Mouse (Mus musculus) cerebellum, adult 2 months (tissue): Measurements from ENCODE around the gene Ubqln4. TPM values are rescaled to one million over a fixed set of nuclear protein-coding genes. Genes with fewer than 3 reads are reported as not detected.
A peak's percentile ranks its signal among the peaks of the same experiment; 100 is the strongest.

Source experiments
- DNase-seq, 2 experiments: peaks; one replicate each; pipeline ENCODE4 v3.0.0; 2021
- H3K27ac ChIP-seq: fragments of 200-500 bp; 2 replicates; pipeline ENCODE4 v1.5.1; 2012; ENCODE audit warnings: low read length, control low read depth, inconsistent platforms; ENCODE audit not compliant: insufficient read depth
- H3K27me3 ChIP-seq: fragments of 200-500 bp; 2 replicates; pipeline ENCODE4 v1.6.1; 2012; ENCODE audit warnings: inconsistent platforms, mild to moderate bottlenecking, low read length, moderate library complexity; ENCODE audit not compliant: control insufficient read depth, insufficient read depth
- H3K4me1 ChIP-seq: fragments of 200-500 bp; 2 replicates; pipeline ENCODE4 v1.6.1; 2011; ENCODE audit warnings: low read length; ENCODE audit not compliant: control insufficient read depth, insufficient read depth
- H3K4me3 ChIP-seq: fragments of 200-500 bp; replicated peaks from 2 replicates; pipeline ENCODE3; 2011; ENCODE audit warnings: mild to moderate bottlenecking, low read depth, low read length, control low read depth; ENCODE audit not compliant: insufficient read depth
- CTCF ChIP-seq: fragments of 200-500 bp; IDR thresholded peaks from 2 replicates; pipeline ENCODE4 v1.5.1; 2011; ENCODE audit warnings: low read depth, mild to moderate bottlenecking, control low read depth, low read length, moderate library complexity, borderline replicate concordance; ENCODE audit not compliant: insufficient read depth
- POLR2A ChIP-seq: fragments of 200-500 bp; IDR thresholded peaks from 2 replicates; pipeline ENCODE4 v1.6.1; 2011; ENCODE audit warnings: low read length, control low read depth, borderline replicate concordance; ENCODE audit not compliant: insufficient read depth
- WGBS: fragments of 180-500 bp; shearing (Covaris S2); methylation state at CpG from one replicate; pipeline ENCODE4 v1.1.7; 2018; 5-methylcytosine and 5-hydroxymethylcytosine counted together
- polyA plus RNA-seq: library from polyadenylated mRNA; depleted of rRNA; stranded (reverse); fragments of >200 nt; gene quantifications from 2 replicates; pipeline ENCODE4 v1.2.3, GENCODE M21; 2012

Gene Ubqln4
- polyA plus RNA-seq, 1 experiment: 86.4 TPM

DNA sequence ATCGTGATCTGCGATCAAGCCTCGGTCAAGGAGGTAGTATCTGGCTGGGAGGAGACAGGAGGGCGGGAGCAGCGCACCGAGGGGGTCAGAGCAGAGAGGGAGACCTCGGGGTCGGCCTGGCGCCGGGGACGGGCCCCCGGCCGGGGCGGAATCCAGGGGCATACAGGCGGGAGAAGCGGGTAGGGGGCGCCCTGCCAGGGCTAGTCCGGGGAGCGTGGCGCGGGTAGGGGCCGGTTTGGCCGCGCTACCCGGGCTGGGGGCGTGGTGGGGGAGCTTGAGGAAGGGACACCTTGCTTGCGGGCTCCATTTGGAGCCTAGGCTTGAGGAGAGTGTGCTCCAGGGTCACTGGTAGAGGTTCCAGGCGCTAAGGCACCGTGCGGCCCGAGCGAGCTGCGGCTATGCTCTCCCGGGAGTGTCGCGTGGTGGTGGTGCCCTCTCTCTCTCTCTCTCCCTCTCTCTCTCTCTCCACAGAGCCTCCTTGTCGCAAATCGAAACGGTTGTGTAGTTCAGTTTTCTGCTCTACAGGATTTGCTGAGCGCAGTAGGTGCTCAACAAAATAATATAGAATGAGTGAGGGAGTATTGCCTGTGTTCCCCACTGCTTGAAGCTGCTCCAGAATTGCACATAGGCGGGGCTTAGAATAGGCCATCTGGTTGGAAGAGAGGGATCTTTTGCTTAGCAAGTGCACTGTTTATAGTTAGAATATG lies 475 bp downstream of the Ubqln4 start:
- TF ChIP-seq POLR2A: no peak
- TF ChIP-seq CTCF: no peak
- Histone ChIP-seq H3K27ac (peak overlapping the region; percentile 80), H3K4me3 (peak overlapping the region; percentile 93), H3K27me3 (no peaks in the 10 kb centered on the region), H3K4me1 (peaks cover 18% of the 10 kb centered on the region)
- peak in 1 of 2 experiments; percentile 66 for DNase-seq
- WGBS: 1% methylated on average over 41 of the region's 41 CpGs

DNA sequence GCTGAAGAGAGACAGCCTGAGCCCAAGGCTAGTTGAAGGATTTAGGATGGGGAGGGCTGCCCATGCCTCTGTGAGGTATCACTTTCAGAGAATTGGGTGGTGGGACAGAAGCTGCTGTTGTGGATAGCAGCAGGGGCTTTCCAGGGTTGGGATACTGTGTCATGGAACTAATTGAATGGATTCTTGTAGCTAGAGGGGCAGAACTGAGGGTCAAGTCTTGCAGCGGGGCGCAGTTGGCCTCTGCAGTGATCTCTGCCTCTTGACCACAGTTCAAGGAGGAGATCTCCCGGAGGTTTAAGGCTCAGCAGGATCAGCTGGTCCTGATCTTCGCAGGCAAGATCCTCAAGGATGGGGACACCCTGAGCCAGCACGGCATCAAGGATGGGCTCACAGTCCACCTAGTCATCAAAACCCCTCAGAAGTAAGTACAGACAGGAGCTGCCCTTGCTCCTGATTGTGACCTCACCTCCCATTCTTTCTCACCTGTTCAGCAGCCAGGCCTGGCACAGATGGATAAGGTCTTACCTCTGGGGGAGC lies 1.6 kb downstream of the Ubqln4 start:
- Histone ChIP-seq H3K4me3 (no peak overlapping the region), H3K27ac (no peak overlapping the region), H3K27me3 (no peaks in the 10 kb centered on the region), H3K4me1 (peaks cover 14% of the 10 kb centered on the region)
- DNase-seq: no peak
- 67% methylated on average over 5 of the region's 5 CpGs for WGBS
- TF ChIP-seq POLR2A: no peak
- TF ChIP-seq CTCF: no peak

DNA sequence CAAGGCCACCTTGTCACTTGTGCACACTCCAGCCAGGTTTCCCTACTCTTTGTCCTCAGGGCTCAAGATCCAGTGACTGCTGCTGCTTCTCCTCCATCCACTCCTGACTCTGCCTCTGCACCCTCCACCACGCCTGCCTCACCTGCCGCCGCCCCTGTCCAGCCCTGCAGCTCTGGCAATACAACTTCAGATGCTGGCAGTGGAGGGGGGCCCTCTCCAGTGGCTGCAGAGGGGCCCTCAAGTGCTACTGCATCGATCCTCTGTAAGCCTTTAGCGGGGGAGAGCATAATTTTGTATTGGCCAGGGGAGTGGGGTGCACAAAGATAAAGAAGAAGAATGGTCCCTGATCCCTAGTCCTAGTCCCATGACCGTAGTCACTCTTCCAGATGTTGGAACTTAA lies 2.2 kb downstream of the Ubqln4 start:
- Histone ChIP-seq H3K4me1 (peaks cover 11% of the 10 kb centered on the region), H3K27me3 (no peaks in the 10 kb centered on the region), H3K27ac (no peak overlapping the region), H3K4me3 (no peak overlapping the region)
- WGBS: 97% methylated on average over 6 of the region's 6 CpGs
- no peak for TF ChIP-seq POLR2A
- TF ChIP-seq CTCF: no peak
- DNase-seq: no peak

DNA sequence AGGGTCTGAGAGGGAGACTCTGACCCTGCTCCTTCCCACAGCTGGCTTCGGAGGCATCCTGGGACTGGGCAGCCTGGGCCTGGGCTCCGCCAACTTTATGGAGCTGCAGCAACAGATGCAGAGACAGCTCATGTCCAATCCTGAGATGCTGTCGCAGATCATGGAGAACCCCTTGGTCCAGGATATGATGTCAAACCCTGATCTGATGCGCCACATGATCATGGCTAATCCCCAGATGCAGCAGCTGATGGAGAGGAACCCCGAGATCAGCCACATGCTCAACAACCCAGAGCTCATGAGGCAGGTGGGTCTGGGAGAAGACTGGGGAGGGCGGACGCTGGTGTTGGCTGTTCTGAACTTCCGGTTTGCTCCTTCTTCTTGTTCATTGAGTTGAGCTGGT lies 3.1 kb downstream of the Ubqln4 start:
- TF ChIP-seq CTCF: no peak
- TF ChIP-seq POLR2A: no peak

DNA sequence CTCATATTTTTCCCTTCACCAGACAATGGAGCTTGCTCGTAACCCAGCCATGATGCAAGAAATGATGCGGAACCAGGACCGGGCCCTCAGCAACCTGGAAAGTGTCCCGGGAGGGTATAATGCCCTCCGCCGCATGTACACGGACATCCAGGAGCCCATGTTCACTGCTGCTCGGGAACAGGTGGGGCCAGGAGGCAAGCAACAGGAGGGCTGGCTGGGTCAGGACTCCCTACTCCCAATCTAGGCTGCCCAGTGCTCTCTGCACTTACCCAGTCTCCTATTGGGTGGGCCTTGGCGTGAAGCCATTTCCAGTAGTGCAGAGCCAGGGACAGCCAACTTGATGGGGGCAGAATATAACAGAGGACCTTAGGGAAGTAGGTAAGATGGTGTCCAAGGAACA lies 6.0 kb downstream of the Ubqln4 start:
- DNase-seq: no peak
- WGBS: 73% methylated on average over 9 of the region's 9 CpGs
- no peaks in the 10 kb centered on the region for H3K27me3 ChIP-seq
- peaks cover 12% of the 10 kb centered on the region for H3K4me1 ChIP-seq
- TF ChIP-seq POLR2A: no peak
- no peak for TF ChIP-seq CTCF
- H3K27ac ChIP-seq: no peak overlapping the region
- no peak overlapping the region for H3K4me3 ChIP-seq

More for the DNA sequence above, 3.1 kb downstream of the Ubqln4 start:
- Histone ChIP-seq H3K4me3 (no peak overlapping the region), H3K27me3 (no peaks in the 10 kb centered on the region), H3K4me1 (peaks cover 9% of the 10 kb centered on the region), H3K27ac (no peak overlapping the region)
- DNase-seq: no peak
- 74% methylated on average over 8 of the region's 8 CpGs for WGBS

DNA sequence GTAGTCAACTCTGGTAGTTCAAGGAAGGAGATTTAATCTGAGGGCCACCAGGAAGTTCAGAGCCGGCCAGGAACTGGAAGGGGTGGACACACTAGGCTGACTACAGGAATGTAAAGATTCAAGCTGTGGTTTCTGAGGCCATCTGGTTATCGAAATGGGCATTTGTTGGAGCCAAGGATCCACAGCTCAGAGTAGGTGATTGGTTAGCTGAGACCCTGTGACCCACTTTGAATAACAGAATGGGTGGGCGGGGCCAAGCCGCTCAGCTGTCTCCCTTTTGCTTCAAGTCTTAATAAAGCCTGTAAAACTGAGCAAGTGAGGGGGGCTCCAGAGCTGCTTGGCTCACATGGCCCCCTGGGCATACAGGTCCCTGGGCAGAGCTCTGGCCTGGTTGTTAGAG lies 8.4 kb downstream of the Ubqln4 start:
- 32% methylated on average over 4 of the region's 4 CpGs for WGBS
- H3K27me3 ChIP-seq: no peaks in the 10 kb centered on the region
- TF ChIP-seq POLR2A (no peak), CTCF (no peak)

DNA sequence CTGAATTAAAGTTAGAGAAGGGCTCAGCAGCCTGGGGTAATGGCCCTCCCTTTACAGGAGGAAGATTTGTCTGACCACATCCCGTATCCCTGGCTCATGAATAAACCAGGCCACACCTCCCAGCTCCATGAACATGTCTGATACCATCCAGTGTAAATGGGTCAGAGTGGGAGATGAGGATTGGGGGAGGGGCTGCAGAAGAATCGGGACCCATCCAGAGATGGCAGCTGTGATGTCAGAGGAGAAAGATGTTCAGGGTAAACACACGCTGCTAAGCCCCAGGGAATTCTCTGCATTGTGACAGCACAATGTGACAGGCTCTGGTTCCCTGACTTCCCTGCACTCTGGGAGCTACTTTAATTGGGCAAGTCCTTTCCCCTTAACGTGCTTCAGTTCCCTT lies 9.9 kb downstream of the Ubqln4 start:
- Histone ChIP-seq H3K27me3 (no peaks in the 10 kb centered on the region), H3K4me1 (peaks cover 3% of the 10 kb centered on the region; the same call in 1 of the 2 replicates), H3K4me3 (no peak overlapping the region), H3K27ac (no peak overlapping the region)
- TF ChIP-seq CTCF: no peak
- no peak for TF ChIP-seq POLR2A
- no peak for DNase-seq
- WGBS: 52% methylated on average over 4 of the region's 4 CpGs

More for the DNA sequence above, 8.4 kb downstream of the Ubqln4 start:
- Histone ChIP-seq H3K4me1 (peaks cover 3% of the 10 kb centered on the region; the same call in 1 of the 2 replicates), H3K4me3 (no peak overlapping the region), H3K27ac (no peak overlapping the region; the same call in 1 of the 2 replicates)
- no peak for DNase-seq

DNA sequence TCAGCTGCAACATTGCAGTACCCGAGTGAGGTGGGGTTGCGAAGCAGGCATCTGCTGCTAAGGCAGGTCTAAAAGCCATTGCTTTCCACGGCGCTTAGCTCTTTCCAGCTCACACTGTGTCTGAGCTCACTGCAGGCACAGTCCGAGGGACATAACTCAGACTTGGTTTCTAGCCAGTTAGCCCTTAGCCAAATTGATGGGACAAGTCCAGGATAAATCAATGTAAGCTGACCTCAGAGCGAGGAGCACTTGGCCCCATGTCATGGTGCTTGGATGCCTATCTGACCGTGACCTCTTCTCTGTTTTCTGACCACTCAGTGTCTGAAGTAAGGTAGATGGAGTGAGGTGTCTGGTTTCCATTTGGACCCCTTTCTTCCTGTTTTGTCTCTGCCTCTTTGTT lies 10.4 kb downstream of the Ubqln4 start:
- Histone ChIP-seq H3K27ac (no peak overlapping the region), H3K27me3 (no peaks in the 10 kb centered on the region), H3K4me3 (no peak overlapping the region), H3K4me1 (peaks cover 3% of the 10 kb centered on the region; the same call in 1 of the 2 replicates)
- no peak for DNase-seq
- WGBS: 38% methylated on average over 7 of the region's 7 CpGs
- no peak for TF ChIP-seq CTCF
- no peak for TF ChIP-seq POLR2A
